Mouse (Mus musculus): ENCODE results near the gene Midn.
A peak's percentile ranks its signal among the peaks of the same experiment; 100 is the strongest.

The Midn gene

DNA sequence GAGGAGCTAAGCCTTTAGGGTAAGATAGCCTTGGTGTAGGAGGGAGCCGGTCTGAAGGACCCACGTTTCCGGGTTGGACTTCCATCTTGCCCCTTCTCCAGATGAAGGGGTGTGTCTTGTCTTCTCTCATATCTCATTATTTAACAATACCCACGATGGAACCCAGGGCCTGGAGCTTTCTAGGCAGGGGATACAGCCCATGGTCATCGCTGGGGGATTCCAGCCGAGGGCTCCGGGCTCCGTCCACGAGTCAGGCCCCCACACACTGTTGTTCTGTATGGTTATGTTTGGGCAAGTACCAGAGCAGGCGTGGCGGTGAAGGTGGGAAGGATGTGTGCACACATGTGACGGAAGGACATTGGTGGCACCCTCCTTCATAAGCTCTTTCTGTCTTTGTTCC is 3.9 kb upstream of the Midn start:
- no peak for DNase-seq (ENCODE audit: low spot score)

DNA sequence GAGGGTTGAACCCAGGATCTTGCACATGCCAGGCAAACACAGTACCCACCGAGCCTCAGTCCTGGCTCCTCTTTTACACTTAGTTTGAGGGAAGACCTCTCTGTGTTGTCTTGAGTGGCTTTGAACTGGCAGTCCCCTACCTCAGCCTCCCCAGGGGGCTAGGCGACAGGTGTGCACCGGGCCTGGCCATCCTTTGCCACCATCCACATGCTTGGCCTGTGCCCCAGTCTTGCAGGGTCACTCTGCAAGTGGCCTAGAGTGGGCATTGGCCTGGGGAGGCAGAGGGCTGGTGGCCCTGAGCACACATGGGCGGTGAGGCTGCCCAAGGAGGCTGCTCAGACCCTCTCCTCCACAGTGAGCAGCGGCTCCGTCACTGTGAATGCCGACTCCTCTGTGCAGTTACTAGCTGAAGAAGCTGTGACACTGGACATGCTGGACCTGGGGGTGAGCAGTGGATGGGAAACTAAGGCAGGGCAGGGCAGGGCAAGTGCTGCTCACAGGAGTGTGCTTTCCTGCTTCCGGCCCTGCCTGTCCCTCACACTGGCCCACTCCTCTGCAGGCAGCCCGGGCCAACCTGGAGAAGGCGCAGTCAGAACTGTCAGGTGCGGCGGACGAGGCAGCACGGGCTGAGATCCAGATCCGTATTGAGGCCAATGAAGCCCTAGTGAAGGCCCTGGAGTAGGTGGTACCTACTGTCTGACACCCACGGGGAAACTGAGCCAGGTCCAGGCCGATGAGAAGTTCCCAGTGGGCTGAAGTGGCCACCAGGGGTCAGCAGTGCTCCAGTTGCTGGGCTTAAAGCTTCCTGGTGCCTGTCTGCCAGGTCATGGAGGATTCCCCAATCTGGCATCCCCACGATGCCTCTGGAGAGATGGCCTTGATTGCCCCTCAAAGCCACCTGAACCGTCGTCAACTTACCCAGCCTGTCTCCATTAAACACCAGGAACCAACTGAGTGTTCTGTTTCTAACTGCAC is 2.9 kb upstream of the Midn start:
- no peak for DNase-seq (ENCODE audit: low spot score)

DNA sequence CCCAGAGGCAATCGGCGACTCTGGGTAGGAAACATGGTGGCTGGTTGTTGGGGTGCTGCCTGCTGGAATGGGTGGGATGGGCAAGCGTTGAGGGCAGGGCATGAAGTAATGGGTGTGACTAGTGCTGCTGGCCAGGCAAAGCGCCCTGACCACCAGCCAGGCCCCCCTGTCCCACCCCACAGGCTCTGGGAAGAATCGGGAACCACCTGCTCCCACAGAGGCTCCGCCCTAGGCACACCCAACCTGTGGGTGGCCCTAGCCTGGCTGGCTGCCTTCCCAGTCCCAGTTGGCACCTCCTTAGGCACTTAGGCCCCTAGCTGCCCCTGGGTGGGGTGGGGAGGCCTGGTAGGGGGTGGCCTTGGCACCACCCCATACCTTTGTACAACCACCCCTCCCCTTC is 2.2 kb upstream of the Midn start:
- DNase-seq (ENCODE audit: low spot score): no peak

DNA sequence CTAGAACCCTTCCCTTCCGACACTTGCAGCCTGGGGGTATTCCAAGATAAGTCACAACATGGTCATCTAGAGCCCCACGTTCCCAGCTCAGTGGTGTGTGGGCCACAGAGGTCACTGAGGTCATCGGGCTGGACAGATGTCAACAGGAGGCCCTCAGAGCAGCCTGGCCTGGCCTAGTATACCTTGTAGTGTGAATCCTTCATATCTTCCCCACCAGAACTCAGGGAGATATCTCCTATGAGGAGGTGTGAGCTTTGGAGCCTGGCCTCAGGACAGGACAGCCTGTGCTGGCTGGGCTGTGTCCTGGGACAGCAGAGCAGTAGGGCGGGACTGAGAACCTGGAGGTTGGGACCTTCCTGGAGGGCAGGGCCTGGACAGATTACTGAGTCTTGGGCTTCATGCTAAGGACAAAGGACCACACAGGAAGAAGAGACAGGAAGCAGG is 1.5 kb upstream of the Midn start:
- DNase-seq (ENCODE audit: low spot score): peak; percentile 68

DNA sequence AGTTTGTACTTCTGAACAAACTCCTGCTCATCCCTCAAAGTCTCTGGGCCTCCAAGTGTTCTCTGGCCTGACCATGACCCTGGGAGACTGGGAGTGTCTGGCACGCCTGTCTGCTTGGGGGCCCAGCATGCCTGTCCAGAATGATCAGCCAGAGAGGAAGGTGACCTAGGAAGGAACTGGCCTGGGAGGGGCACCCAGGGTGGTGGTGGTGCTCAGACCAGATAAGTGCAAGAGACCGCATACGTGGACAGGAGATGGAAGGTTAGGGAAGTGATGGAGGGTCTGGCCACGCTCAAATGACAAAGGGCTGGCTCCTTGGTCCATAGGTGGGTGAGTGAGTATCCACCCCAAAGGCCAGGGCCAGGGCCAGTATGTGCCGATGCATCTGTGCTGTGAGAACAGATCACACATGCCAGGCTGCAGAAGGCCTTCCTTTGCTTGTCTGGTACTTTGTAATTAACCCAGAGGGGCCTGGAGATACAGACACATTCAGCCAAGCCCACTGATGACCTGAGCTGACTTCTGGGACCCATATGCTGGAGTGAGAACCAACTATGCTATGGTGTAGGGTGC is 840 bp upstream of the Midn start:
- no peak for DNase-seq (ENCODE audit: low spot score)

DNA sequence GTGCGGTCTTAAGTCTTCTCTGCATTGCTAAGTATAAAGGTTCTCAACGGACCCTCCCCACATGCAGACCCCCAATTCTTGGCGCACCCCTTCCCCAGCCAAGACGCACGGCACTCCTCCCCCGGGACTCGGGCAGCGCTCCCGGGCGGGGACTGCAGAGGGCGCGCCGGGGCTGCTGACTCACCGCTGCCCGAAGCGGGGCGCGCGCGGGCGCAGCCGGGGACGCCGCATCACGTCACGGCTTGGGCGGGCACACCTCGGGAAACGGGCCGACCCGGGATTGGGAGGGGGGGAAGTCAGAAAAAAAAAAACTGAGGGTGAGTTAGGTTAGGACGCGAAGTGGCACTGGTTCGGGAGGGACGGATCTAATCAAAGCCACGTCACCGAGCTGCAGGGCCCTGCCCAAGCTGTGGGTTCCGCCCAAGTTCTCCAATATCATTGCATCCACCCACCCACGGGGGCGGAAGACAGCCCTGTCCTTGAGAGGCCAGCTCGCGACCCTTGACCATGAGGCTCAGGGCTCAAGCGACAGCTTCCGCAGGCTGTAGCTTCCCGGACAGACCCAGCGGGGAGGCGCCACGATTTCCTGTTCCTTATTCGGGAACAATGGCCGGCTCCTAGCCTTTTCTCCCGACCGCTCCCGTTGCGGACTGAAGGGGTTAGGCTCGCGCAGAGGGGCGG is 678 bp downstream of the Midn start:
- DNase-seq (ENCODE audit: low spot score): peak; percentile 91

DNA sequence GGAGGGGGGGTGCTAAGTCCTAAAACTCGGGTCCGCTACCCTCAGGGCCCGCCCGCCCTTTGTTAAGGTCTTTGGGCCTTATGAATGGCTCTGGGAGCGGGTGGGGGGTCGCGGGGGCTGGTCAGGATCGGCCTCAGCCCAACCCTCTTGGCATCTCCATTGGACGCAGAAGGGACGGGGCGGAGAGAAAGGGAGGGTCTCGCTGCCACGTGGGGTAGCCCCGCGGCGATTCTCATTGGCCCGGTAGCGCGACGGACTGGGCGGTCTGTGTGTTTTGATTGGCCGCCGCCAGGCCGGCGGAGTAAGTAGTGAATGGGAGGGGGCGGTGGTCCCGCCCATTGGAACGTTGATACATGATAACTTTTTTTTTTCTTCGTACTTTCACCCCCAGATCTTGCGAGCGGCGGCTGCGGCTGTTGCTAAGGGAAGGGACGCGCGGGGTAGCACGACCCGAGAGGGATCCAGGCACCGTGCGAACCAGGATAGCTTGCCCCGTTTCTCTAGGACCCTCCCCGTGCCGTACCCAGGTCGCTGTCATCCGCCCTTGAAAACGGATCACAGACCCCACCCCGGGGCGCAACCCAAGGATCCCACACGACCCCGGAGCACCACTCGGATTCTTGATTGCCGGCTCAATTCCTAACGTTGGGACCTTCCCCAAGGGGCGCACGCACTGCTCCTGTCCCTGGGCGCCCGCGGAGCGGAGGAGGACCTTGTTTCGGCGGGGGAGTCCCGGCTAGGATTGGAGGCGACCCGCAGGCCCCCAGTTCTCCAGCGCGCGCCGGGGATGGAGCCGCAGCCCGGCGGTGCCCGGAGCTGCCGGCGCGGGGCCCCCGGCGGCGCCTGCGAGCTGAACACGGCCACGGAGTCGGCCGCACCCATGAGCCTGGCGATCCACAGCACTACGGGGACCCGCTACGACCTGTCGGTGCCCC is 1.5 kb downstream of the Midn start:
- DNase-seq (ENCODE audit: low spot score): peak; percentile 97

DNA sequence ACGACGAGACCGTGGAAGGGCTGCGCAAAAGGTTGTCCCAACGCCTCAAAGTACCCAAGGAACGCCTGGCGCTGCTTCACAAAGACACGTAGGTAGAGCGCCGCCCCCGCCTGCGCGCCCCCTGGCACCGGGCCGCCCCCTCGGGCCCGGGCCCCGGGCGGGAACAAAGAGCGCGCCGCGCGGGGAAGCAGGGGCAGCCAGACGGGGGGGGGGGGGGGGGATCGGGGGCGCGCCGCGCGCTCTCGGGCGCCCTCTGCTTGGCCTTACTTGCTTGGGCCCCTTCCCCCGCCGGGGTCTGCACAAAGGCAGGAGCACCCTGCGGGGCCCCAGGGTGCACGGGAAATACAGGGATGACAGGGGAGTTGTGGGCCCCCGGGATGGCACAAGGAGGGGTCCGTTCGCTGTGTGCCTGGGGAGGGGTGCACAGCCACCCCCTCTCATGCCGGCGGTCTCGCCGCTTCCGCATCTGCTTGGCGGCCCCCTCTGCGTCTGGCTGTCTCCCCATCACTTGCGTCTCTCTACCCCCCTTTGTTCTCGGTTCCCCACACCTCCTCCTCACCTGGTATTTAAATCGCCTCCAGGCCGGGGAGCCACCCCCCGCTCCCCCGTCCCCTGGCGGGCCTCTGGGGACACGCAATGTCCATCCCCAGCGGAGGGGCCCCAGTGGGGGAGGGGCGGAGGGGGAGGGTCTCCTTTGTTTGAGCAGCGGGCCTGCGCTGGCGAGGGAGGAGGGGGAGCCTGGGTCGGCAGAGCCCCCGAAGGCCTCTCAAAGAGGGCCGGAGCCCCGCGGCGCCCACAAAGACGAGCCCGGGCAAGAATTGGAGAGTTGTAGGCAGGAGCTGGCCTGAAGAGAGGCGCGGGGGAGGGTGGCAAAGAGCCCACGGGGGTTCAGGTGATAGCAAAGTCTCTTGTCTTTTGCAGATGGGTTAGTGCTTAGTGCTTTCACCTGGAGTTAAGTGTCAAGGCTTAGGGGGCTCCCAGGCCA is 2.4 kb downstream of the Midn start:
- peak; percentile 67 for DNase-seq (ENCODE audit: low spot score)

DNA sequence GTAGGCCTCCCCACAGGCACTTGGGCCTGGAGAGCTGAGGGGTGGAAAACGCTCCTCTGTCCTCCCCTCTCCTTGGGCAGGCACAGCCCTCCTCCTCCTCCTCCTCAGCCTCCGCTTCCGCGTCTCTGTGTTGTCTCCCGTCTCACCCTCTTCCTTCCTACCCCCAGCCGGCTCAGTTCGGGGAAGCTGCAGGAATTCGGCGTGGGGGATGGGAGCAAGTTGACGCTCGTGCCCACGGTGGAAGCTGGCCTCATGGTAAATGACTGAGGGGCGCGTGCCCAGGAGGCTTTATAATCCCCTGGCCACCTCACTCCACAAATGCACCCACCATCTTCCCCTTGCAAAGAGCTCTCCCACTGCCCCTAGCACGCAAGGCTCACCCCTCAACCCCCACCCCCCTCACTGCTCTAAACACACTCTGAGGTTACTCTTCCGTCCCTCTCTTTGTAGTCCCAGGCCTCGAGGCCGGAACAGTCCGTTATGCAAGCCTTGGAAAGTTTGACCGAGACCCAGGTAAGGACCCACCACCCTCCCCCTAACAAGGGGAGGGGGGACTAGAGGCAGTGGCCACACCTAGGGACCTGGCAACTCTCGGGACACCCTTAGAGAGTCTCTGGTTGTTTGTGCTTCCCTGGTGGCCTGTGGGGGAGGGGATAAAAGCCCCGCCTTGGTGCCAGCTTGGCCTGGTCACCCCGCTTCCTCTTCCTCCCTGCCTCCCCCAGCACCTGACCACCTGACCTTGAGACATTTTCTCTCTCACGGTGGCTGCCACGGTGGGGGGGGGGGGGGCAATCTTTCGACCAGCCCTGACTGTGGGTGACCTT is 3.4 kb downstream of the Midn start:
- peak; percentile 64 for DNase-seq (ENCODE audit: low spot score)

DNA sequence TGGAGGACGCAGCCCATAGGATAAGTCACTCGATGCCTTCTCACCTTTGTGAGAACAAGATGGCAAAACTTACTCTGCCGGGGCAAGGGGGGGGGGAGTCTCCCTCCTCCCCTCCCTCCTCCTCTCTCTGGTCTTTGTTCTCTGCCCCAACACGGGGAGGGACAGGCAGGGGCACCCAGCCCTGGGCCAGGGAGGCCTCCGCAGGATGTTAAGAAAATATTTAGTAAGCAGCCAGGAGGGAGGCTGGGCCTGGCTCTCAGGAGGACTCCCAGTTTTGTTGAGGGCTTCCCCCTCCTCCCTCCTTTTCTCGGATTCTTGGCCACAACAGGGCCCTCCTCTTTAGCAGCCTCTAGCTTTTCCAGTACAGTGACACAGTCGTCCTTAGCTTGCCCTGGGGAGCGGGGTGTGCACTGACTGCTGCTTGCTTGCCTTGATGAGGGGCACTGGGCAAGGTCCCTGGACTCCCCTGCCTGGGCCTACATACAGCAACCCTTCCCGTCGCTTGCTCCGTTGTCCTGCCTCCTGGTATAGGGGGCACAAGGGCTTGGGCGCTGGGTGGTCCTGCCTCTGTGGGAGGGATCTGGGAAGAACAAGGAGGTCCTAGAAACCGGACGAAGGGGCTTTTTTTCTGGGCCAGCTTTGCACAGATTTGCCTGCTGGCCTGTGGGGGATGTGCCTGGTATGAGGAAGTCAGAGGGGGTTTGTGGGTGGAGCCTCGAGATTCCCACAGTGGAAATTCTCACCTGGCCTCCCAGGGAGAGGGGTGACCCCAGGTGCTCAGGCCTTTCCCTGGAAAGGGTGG is 4.2 kb downstream of the Midn start:
- DNase-seq (ENCODE audit: low spot score): peak; percentile 59

DNA sequence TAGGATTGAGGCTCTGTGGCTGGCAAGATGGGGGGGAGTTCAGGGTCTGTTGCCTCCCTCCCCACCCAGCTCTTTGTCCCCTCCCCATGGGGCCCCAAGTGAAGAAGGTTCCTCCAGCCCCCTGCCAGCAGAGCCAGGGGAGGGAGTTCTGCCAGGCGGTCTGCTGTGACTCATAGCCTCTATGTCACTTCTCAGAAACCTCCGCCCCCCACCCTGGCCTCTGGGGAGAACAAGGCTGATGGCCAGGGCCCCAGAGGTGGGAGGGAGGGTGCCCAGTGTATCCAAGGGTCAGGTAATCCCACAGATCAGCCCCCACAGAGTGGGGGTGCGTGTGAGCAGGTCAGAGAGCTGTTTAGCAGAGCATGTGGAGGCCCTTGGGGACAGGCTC is 4.8 kb downstream of the Midn start:
- peak; percentile 54 for DNase-seq (ENCODE audit: low spot score)

DNA sequence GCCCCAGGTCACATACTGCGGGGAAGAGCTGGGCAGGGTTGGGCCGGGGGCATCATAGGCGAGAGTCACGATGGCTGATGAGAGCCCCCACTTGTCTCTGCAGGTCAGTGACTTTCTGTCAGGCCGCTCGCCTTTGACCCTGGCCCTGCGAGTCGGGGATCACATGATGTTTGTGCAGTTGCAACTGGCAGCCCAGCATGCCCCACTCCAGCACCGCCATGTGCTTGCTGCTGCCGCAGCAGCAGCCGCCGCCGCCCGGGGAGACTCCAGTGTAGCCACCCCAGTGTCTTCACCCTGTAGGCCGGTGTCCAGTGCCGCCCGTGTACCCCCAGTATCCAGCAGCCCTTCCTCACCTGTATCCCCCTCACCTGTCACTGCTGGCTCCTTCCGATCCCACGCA is 5.6 kb downstream of the Midn start:
- DNase-seq (ENCODE audit: low spot score): no peak

DNA sequence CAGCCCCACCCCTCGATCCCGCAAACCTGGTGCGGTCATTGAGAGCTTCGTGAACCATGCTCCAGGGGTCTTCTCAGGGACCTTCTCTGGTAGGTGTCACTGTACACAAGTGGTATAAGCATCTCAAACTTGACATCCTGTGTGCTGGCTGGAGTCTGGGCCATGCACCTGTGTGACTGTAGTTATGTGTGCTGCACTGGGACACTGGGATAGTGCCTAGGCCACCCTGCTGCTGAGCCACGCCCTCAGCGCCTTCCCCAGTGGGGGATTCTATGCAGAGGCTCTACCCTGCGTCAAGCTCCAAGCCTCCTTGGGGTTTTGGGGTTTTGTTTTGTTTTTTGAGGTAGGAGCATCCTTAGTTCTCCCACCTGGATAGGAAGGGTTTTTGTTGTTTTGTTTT is 6.3 kb downstream of the Midn start:
- DNase-seq (ENCODE audit: low spot score): no peak

DNA sequence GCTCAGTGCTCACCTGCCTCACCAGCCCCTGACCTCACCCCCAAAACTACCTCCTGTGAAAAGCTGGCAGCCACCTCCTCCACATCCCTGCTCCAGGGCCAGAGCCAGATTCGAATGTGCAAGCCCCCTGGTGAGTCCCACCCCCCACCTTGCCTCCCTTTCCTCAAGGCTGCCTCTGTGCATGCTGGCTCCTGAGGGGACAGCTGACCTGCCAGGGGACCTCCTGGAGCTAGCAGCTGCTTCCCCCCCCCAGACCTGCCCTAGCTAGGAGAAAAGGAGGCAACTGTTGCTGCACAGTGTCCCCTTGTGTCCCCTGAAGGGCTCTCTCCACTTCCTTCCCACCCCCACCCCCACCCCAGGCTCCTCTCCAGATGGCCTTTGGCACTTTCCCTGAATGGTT is 7.2 kb downstream of the Midn start:
- no peak for DNase-seq (ENCODE audit: low spot score)

DNA sequence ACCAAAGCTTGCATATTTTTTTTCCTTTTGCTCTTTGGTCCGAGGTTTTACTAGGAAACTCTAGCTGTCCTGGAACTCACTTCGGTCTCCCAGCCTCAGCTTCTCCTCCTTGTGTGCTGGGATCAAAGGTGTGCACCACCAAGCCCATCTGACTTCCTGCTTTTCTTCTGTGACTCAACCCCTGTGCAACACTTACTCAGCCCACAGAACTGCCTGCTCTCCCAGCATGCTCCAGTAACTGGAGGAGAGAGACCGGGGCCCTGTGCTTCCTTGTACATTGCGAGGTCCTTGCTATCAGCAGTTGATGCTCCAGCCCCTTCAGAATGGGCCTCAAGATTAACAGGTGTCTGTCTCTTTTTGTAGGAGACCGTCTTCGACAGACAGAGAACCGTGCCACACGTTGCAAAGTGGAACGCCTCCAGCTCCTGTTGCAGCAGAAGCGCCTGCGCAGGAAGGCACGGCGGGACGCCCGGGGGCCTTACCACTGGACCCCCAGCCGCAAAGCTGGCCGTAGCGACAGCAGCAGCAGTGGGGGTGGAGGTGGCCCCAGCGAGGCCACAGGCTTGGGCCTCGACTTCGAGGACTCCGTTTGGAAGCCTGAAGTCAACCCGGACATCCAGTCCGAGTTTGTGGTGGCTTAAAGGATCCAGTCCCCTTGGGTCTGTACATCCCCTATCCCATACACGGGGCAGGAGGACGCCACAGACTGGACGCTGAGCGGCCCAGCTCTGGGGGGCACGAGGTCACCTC is 8.1 kb downstream of the Midn start:
- DNase-seq (ENCODE audit: low spot score): no peak

DNA sequence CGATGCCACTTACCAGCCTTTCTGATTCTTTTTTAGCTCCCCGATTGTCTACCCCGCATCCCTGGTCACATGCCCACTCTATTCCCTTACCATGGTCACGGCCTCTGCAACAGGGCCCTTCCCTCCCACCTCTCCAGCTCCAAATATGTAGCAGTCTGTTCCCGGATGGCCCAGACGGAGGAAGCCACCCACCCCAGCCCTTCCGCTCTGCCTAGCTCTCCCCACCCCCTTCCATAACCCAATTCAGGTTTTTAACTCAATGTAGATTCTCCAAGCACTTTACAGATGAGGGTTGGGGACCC is 8.6 kb downstream of the Midn start:
- DNase-seq (ENCODE audit: low spot score): no peak

DNA sequence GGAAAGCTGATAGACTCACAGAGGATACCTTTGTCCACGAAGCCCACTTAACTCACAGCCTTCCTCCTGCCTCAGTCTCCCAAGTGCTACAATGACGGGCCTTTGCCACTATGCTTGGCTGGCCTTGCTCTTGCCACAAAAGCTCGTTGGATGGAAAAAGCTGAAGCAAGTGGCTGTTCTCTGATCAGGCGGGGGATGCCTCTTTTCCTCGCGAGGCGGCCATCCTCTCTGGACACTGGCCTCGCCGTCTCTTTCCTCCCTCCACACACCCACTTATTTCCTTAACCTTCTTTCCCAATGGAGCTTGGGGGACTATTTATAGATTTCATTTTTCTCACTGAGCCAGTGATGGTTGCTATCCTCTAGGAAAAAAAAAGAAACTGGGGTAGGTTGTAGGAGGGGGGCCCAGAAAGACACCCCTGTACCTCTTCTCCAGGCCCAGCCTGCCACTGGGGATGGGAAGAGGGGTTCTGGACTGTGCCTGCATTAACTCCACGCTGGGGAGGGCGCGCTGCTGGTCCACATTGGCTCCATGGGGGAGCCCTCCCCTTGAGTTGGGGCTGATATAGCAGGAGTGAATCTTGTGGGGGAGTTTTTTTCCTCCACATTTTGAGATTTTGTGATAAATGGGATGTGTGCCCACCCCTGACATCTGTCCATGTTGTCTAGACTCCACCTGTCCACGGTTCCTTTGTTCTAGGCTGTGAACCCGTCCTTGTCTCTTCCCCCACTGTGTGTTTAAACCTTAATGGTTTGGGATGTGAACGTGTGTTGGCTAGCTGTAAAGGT is 9.3 kb downstream of the Midn start:
- DNase-seq (ENCODE audit: low spot score): no peak
